Mouse (Mus musculus): ENCODE data around the gene Spaar.
"Not testable (repeated sequence)": the region's sequence is repeated elsewhere in the genome, so short reads cannot be mapped to it uniquely, and the experiment has no call there.

The Spaar gene

DNA sequence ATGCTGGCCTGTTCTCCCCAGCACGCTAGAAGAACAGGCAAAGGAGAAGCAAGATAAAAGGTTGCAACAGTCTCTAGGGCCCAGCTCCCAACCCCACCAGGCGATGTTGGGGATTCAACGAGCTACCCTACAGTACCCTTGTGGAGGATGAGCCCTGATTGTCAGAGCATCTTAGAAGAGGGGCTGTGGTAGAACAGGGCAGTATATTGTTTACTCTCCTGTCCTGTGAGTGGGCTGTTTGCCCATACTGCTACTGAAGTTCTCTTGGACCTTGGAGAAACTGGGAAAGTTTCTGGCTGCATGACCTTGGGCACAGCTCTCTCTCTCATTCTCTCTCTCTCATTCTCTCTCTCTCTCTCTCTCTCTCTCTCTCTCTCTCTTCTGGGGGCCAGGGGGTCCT, 708 bp upstream of the Spaar start:
- DNase-seq: no peak

DNA sequence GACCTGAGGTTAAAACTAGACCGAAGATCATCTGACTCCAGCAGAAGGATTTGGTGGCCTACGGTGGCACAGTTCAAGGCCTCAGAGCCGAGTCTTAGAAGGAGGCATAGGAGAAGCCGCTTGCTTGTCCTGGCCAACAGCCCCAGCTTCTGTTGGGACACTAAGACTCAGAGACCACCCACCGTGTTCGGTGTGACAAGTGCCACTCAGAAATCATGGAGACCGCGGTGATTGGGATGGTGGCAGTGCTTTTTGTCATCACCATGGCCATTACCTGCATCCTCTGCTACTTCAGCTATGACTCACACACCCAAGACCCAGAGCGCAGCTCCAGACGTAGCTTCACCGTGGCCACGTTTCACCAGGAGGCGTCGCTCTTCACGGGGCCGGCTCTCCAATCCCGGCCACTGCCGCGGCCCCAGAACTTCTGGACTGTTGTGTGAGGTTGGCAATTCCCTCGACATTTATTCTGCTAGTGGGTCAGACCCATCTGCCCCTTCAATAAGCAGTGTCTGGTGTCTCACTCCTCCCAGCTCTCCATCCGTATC, 990 bp downstream of the Spaar start:
- DNase-seq: no peak

DNA sequence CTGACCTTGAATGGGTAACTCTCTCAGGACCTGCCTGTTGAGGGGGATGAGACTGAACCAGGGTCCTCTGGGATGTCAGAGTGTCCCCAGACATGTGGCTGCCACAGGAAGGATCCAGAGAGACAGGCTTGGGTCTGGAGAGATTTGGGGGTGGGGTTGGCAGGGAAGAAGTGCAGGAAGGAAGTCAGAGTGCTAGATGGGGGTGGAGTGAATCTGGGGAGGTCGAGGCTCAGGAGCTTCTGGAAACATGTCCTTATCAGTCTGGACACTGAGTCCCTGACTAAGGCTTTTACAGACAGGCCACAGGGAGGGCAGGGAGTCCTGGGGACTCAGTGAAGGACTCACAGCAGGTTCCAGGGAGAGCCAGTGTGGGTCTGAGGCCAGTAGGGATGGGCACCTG, 2.3 kb downstream of the Spaar start:
- DNase-seq: no peak

DNA sequence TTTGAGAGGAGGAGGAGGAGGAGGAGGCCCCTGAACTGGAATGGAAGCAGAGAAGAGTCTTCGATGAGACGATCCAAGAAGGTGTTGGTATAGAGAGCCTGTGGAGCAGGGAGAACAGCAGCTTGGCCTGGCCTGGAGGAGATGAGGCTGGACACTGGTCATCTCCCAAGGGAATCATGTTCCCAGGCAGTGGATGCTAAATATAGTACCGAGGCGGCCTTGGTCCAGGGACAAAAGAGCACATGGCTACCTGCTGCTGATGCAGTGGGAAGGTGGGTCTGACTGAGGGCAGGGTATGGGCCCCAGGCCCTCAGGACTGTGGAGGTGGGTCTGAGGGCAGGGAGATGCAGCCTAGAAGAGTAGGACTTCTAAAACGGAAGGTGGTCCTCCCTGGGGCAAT, 3.4 kb downstream of the Spaar start:
- no peak for DNase-seq

DNA sequence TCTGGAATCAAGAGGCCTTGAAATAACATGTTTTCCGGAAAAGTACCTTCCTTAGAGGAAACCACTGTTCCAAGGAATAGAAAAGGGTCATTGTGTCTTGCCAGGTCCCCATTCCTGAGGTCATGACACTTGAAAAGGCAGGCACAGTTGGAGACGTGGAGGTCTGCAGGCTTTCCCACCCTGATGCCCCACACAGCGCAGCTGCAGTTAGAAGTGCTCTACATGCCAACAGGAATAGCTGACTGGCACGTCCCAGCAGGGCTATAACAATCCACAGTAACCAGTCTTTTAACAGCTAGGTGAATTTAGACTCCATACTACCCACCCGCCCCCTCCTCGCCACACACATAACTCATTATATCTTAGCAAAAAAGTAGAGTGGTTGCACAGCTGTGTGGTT, 7.3 kb downstream of the Spaar start:
- no peak for DNase-seq

DNA sequence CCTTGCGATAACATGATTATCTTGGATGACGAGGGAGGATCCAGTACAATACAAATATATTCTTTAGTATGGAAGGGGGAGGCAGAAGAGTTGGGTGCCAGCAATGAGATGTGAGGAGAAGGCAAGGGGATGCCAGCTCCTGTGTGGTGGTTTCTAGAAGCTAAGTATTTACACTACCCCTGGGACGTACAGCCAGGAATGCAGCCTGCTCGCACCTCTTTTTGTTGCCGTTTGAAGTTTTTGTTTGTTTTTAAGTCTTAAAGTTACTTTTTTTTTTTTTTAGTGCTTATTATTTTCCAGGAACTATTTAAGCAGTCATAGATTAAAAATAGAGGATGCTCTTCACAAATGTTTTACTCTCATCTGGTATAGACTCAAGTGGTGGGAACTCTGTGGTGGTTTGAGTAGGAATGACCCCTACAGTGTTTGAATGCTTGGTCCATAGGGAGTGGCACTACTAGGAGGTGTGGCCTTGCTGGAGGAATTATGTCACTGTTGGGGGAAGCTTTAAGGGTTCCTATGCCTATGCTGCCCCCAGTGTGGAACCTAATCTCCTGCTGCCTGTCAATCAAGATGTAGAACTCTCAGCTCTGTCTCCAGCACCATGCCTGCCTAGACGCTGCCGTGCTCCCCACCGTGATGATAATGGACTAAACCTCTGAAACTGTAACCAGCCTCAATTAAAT, 9.3 kb downstream of the Spaar start:
- DNase-seq: no peak

DNA sequence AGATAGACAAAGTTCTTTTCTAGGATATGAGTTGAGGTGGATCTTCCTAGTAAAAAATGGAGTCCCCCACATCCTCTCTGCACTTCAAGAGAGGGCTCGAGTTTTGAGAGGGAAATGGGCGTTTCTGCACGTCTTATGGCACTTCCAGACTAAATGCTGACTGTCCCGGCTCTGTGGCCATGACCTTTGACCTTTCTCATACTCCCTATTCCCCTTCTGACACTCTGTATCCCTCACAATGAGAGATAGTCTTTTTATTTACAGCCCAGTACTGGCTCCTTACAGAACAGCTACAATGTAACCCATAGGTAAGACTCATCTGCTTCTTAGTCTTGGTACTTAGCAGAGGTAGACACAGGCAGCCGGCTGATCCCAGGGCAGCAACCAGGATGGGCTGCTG, 11.7 kb downstream of the Spaar start:
- DNase-seq: no peak

DNA sequence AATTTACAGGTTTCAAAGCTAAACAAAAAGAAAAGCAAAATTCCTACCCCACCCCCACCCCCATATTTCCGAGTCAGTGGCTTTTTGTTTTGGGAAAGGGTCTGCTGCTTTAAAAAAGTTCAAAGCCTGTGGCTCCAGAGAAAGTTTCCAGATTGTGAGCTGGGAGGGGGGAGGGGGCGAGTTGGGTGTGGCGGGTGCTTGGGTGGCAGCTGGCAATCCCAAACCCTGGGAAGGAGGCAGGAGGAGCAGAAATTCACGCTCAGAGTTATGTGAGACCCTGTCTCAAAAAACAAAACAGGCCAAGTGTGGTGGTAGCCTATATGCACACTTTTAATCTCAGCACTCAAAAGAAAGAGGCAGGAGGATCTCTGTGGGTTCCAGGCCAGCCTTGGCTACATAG, 12.8 kb downstream of the Spaar start:
- DNase-seq: no peak

DNA sequence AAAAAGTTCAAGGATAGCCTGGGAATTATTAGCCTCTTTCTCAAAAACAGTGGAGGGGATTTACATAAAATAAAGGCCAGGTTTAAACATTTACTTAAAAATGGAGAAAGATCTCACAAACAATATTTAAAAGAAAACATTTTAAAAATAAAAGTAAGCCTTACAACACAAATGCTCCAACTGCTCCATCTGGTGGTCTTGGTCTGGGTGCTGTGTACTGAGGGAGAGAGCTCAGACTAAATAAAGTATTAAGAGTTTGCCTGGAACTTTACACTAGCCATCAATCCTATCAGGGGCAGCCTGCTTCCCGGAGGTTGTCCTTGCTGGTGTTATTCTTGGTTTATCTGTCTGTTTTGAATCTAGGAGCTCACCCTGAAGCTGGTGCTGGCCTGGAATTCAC, 13.3 kb downstream of the Spaar start:
- no peak for DNase-seq

DNA sequence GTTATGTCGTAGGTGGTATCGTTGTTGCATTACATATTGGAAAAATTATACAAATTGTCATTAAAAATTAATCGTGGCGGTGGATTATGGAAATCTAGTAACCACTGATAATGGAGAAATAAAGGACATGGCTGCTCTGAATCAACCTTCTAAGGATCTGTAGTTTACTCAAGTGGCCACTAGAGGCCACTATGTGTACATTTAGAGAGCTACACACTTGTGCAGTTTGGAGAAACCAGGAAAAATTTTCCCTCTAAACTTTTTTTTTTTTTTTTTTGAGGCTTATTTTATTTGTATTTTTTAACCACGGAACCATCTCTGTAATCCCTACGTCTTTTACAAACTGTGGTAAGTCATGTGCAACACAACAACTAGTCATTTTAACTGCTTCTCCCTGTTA, 15.4 kb downstream of the Spaar start:
- DNase-seq: no peak

DNA sequence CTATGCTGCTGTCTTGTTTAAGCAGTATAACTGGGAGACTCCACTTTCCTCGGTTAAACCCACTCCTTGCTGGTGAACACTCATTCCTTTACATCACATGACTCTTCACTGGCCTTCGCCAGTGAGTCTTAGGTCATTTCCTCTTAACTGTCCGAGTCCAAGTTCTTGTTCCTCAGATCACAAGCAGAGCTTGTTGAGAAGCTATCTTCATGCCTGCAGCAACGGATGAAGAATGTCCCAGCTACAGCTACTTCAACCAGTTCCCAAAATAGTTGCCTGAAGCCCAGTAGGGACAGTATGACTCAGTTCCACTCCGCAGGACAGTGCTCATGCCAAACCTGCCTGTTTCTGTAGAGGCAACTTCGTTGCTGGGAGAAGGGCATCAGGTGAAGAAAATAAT, 27.4 kb downstream of the Spaar start:
- no peak for DNase-seq

DNA sequence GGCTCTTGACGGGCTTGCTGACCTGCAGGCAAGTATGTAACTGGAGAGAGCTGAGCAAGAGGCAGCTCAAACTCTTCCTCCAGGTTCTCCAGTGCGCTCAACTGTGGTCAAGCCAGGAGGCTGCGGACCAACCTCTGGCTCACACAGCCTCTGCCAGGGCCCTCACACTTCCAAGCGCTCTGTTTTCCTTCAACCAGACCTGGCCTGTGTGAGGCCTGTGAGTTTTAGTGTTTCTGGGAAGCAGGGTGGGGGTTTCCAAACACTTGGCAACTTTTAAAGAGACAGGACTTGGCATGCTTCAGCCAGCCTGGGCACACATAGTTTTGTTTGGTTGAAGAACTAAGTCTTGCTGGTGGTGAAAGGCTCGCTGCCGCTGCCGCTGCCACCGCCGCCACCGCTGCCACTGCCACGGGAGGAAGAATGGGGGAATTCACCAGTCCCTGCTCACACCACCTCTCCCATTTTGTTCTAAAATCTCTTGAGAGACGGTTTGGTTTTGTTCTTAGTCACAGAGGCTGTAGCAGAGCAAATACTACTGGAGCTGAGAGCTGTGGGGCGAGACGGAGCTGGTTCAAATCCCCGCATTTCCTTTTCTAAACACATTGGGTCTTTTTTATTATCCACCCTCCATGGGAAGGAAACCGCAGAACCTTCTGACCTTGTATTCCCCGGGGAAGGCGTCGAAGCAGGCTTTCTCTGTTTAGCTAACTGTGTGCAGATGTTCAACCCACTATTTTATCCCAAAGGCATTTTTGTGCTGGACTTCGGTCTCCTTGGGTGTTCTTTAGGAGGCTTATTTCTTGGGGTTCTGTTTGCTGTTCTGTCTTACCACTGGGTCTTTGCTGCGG, 30.0 kb downstream of the Spaar start:
- no peak for DNase-seq

DNA sequence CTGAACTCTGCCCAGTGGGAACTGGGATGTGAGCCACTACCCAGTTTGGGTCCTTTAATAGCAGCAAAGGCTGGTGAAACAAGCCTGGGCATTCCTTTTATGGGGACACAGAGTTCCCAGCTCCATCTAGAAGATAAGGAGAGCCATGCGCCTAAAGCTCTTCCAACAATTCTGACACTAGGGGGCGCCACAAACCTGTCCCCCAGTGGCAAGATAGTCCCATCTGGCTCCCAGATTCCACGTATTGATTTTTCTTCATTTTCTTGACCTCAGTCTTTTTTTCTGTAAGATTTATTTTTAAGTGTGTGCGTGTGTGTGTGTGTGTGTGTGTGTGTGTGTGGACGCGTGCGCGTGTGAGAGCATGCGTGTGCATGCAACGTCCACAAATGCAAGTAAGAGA, 30.6 kb downstream of the Spaar start:
- DNase-seq: peak in 1 of 2 experiments; percentile 13

DNA sequence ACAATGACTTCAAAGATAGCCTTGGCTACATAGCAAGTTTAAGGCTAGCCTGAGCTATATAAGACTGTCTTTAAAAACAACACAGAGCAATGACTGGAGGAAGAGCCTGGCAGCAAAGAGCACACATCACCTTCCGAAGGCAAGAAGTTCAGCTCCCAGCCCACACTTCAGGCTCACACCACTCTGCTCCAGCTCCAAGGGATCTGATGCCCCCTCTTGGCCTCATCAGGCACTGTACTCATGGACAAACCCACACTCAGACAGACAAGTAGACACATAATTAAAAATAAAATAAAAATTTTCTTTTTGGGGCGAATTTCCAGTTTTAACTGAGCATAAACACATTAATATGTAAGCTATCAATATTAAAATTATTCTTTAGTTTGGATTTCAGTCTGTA, 31.5 kb downstream of the Spaar start:
- DNase-seq: no peak

DNA sequence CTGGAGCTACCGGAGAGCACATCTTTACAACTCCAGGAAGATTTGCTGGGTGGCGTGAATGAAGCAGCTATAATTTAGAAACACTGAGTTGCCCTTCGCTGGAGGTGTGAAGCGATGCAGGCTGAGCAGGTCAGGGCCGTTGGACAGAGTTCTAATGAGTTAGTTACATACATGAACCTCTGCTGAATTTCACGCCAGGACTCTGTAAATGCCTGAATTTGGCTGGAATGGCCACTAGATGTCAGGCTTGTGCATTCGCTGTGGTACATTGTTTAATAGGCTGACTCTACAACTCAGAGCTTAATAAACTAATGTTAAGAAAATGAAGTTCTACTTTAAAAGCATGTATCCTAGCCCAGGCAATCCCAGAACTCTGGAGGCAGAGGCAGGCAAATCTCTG, 33.6 kb downstream of the Spaar start:
- DNase-seq: peak in 1 of 2 experiments; percentile 39

DNA sequence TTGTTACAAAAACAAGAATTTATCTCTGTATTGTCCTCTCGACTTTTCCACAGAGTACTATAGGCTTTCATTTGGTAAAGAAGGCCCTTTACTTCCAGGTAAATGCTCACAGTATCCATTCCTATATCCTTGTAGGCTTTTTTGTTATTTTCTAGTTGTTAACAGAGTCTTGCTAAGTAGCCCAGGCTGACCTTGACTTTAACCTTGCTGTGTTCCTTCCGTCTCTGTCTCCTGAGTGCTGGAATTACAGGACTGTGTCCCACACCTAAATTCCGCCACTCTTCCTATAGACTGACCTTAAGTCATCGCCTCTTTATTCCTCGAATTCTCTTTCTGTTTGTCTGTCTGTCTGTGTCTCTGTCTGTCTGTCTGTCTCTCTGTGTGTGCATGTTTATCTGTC, 38.5 kb downstream of the Spaar start:
- DNase-seq: no peak

DNA sequence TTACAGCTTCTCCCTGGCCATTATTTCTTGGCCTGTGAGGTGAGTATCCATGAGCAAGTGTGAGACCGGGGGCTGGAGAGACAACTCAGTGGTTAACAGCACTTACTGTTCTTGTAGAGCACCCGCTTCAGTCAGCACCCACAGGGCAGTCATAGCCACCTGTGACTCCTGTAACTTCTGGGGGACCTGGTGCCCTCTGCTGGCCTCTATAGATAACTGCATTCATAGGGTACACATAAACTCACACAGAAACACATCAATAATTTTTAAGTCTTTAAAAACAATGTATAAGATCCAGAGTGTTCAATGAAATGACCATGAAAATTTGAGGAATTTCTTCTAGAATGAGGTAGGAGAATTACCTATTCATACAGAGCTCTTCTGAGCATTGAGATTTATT, 39.5 kb downstream of the Spaar start:
- no peak for DNase-seq

DNA sequence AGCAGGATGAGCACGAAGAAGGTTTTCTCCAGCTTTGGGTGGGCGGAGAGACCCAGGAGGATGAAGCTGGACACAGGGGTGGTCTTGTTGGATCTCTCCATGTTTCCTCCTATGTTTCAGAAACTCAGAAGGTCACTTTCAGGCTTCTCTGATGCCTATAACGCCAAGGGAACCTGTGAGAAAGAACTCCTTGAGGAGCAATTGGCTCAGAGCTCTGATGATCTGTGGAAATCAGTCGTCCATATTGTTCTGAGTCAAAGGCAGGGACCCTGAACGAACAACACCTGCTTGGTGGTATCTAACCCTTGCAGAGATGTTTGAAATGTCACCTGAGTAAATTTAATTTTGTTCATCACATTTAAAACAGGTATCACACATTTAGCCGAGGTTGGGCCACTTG, 41.1 kb downstream of the Spaar start, which contains the start of gene Olfr159:
Gene Olfr159 (minus strand): TSS at position 101 of the 400 bp plus-strand sequence.
- no peak for DNase-seq

DNA sequence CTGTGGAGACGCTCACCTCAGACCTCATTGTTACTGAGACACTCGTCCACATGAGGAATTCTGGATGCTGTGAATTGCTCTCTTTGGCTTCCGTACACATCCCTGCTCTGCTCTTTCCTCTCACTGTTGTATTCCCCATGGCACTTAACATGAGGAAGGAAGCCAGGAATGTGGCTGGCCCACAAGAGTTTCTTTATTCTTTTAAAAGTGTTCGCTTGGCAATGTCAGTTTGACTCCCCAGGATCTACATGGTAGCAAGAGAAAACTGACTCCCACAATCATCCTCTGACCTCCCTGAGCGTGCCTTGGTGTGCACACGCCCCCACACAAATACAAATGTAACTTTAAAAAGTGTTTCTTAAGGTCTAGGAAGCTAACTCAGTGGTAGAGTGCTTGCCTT, 41.8 kb downstream of the Spaar start:
- no peak for DNase-seq

DNA sequence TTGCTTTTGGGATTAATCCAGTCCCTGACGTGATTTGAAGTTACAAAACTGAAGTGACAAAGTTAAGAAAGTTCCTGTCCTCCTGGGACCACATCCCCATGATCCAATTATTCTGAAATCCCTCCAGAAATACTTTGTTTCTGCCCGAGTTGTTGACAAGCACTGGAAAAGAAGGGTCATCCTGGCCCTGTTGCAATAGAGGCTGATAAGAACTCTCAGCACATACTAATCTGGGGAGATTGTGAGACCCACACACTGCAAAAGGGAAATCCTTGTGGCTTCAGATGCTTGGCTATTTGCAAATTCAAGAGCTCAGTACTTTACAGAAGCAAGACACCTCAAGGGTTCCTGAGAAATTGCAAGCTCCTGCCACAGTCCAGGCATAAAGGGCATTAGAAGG, 42.5 kb downstream of the Spaar start:
- no peak for DNase-seq

DNA sequence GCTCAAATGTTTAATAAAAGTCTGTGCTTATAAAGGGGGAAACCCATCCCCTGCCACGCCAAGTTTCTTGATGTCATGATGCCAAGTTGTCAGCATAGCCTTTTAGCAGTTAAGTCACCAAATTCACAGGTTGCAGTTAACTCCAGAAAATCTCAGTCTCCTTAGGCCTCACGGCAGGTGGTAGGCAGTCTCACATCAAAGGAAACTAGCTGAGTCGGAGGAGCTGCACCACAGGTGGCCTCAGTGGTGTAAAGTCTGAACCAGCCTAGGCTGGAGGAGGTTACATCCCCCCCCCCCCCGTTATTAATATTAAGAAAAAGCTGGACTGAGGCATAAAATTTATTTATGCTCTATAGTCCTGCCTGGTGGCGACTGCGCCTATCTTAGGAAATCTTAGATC, 65.5 kb downstream of the Spaar start:
- no peak for DNase-seq

DNA sequence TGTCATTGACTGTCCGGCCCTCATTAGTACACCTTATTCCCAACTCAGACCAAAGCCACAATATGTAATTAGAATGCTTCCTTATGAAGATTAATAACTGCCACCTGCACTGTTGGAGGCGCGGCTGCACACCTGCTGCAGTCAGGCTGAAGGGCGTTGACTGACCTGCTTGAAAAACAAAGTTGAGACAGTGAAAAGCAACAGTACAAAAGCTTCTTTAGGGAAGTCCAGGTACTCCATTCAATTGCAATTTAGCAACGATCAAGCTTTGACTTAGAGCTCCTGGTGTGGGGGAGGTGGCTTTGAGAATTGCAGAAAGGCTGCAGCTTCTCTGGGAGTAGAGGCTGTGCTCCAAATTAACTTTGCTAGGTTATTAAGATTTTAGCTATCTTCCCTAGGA, 66.0 kb downstream of the Spaar start:
- not testable (repeated sequence) for DNase-seq

DNA sequence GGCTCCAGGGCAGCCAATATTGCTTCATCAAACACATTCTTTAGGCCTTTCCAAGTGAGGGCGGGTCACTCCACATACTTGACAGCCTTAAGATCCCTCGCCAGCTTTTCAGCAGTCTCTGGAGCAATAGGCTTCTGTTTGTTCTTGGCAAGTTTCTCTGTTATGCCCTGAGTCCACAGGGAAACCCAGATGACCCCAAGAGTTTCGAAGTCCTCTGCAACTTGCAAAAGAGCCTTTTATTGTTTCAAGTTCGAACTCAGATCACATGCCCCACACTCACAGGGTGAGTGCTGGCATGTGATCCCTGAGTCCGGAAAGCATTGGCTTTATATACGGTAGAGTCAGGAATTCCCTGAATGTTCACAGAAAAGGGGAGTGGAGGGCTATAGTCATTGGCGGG, 69.1 kb downstream of the Spaar start:
- no peak for DNase-seq

Data from spleen, adult 18-20 months (tissue).